Mouse (Mus musculus): Measurements from ENCODE around the gene Mrpl23. TPM values are rescaled to one million over a fixed set of nuclear protein-coding genes. Genes with fewer than 3 reads are reported as not detected.

The Mrpl23 gene
- total and polyA plus RNA-seq, 3 experiments: 11.4 to 48.2 TPM; not detected in 1

DNA sequence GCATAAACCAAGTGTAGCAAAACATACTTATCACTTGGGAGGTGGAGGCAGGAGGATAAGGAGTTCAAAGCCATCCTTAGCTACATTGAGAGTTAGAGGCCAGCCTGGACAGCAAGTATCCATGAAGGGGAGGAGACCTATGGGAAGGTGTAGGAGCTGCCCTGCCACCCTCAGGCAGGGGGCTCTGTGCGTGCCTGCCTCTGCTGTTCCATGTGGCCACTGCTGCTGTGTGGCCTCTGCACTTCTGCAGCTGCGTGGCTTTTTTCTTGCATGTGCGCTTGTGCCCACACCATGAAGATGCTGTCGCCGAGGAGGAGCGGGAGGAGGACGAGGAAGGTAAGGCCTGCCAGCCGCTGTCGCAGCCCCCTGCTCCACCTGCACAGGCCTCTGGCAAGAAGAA is 25.0 kb upstream of the Mrpl23 start:
- H3K36me3 ChIP-seq (ENCODE audit: control insufficient read depth in 1 of 2, insufficient read depth in 2 of 2, low read length in 2 of 2): no peaks in the 10 kb centered on the region
- no peak for DNase-seq (ENCODE audit: low read depth, low spot score)
- no peak overlapping the region for H3K27ac ChIP-seq (ENCODE audit: control insufficient read depth, low read depth, low read length)
- H3K27me3 ChIP-seq (ENCODE audit: control insufficient read depth in 1 of 2, insufficient read depth in 2 of 2, low read length in 2 of 2): peaks cover 0 to 2% of the 10 kb centered on the region in 2 experiments; a peak in 2 of 4 replicates
- no peaks in the 10 kb centered on the region for H3K79me2 ChIP-seq (ENCODE audit: control insufficient read depth, insufficient read depth, low read length, poor library complexity)
- H3K9ac ChIP-seq (ENCODE audit: control insufficient read depth, low read depth, low read length, poor library complexity, severe bottlenecking): no peak overlapping the region
- TF ChIP-seq RCOR1 (IDR thresholded peaks at IDR 0.05; ENCODE audit: low read depth, low read length) (no peak), MEF2A (IDR thresholded peaks at IDR 0.05; ENCODE audit: extremely low read depth, insufficient replicate concordance, low read depth, low read length, poor library complexity, severe bottlenecking) (no peak), ZC3H11A (IDR thresholded peaks at IDR 0.05; ENCODE audit: low read depth, low read length) (no peak), TCF12 (IDR thresholded peaks at IDR 0.05; ENCODE audit: low read depth, low read length) (no peak), E2F4 (IDR thresholded peaks at IDR 0.05; ENCODE audit: borderline replicate concordance, low read depth, low read length) (no peak), CHD2 (IDR thresholded peaks at IDR 0.05; ENCODE audit: low read length) (no peak), ELF1 (IDR thresholded peaks at IDR 0.05; ENCODE audit: low read depth, low read length) (no peak), CTCF (IDR thresholded peaks at IDR 0.05 in 2 of 3, conservative IDR thresholded peaks at IDR 0.05 in 1 of 3; ENCODE audit: control insufficient read depth in 1 of 3, insufficient read depth in 1 of 3, low read depth in 2 of 3, low read length in 3 of 3, poor library complexity in 1 of 3, severe bottlenecking in 1 of 3) (no peak), MAFK (IDR thresholded peaks at IDR 0.05; ENCODE audit: borderline replicate concordance, low read depth, low read length) (no peak), RAD21 (IDR thresholded peaks at IDR 0.05; ENCODE audit: low read depth, low read length) (no peak), CHD1 (IDR thresholded peaks at IDR 0.05; ENCODE audit: low read depth, low read length) (no peak), POLR2AphosphoS2 (IDR thresholded peaks at IDR 0.05; ENCODE audit: low read length) (no peak), POLR2A (IDR thresholded peaks at IDR 0.05; ENCODE audit: control insufficient read depth in 1 of 2, insufficient read depth in 1 of 2, low read depth in 1 of 2, low read length in 2 of 2, poor library complexity in 1 of 2) (no peak), EP300 (IDR thresholded peaks at IDR 0.05; ENCODE audit: low read depth in 1 of 2, low read length in 2 of 2) (no peak), GABPA (IDR thresholded peaks at IDR 0.05; ENCODE audit: low read depth, low read length) (no peak), NRF1 (IDR thresholded peaks at IDR 0.05; ENCODE audit: insufficient read depth, low read depth, low read length, poor library complexity, severe bottlenecking) (no peak), SIN3A (IDR thresholded peaks at IDR 0.05; ENCODE audit: low read length) (no peak)
- H3K4me1 ChIP-seq (ENCODE audit: control insufficient read depth in 1 of 2, insufficient read depth in 2 of 2, low read length in 2 of 2): no peaks in the 10 kb centered on the region
- no peak overlapping the region for H3K4me3 ChIP-seq (ENCODE audit: control insufficient read depth in 1 of 2, insufficient read depth in 1 of 2, low read depth in 2 of 2, low read length in 2 of 2)
- no peaks in the 10 kb centered on the region for H3K9me3 ChIP-seq (replicated peaks; ENCODE audit: insufficient read depth, low read length)

DNA sequence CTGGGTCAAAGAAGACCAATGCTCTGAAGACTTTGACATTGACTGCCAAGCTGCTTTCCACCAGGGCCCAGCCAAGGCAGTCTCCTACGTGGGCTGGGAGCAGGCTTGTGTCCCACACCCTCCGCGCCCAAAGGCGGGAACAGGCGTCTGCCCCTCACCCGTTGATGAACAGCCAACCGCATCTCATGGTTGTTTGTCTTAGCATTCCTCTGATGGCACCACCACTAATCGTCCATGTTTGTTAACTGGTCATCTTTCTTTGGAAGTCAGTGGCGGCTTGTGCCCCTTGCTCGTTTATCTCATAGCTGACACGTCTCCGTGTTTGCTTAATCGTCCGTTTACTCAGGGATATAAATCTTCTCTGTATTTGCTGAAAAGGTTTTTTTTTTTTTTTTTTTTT is 23.0 kb upstream of the Mrpl23 start:
- Histone ChIP-seq H3K27ac (ENCODE audit: control insufficient read depth, low read depth, low read length) (no peak overlapping the region), H3K4me3 (ENCODE audit: control insufficient read depth in 1 of 2, insufficient read depth in 1 of 2, low read depth in 2 of 2, low read length in 2 of 2) (no peak overlapping the region), H3K79me2 (ENCODE audit: control insufficient read depth, insufficient read depth, low read length, poor library complexity) (no peaks in the 10 kb centered on the region), H3K9ac (ENCODE audit: control insufficient read depth, low read depth, low read length, poor library complexity, severe bottlenecking) (no peak overlapping the region), H3K9me3 (replicated peaks; ENCODE audit: insufficient read depth, low read length) (no peaks in the 10 kb centered on the region), H3K36me3 (ENCODE audit: control insufficient read depth in 1 of 2, insufficient read depth in 2 of 2, low read length in 2 of 2) (no peaks in the 10 kb centered on the region), H3K27me3 (ENCODE audit: control insufficient read depth in 1 of 2, insufficient read depth in 2 of 2, low read length in 2 of 2) (peaks cover 0 to 6% of the 10 kb centered on the region in 2 experiments; a peak in 2 of 4 replicates), H3K4me1 (ENCODE audit: control insufficient read depth in 1 of 2, insufficient read depth in 2 of 2, low read length in 2 of 2) (no peaks in the 10 kb centered on the region)
- TF ChIP-seq JUND (IDR thresholded peaks at IDR 0.05; ENCODE audit: low read depth, low read length) (no peak), RAD21 (IDR thresholded peaks at IDR 0.05; ENCODE audit: low read depth, low read length) (no peak), GABPA (IDR thresholded peaks at IDR 0.05; ENCODE audit: low read depth, low read length) (no peak), SMC3 (IDR thresholded peaks at IDR 0.05; ENCODE audit: low read depth, low read length) (no peak)
- no peak for DNase-seq (ENCODE audit: low read depth, low spot score)
